Mouse (Mus musculus) stomach, postnatal 0 days (tissue): ENCODE results near the gene Kbtbd8.

Experiments
- CTCF ChIP-seq: IDR thresholded peaks from 2 replicates; pipeline ENCODE4 v1.5.1; 2016; ENCODE audit warnings: antibody characterized with exemption, low read depth, mild to moderate bottlenecking, moderate library complexity
- EP300 ChIP-seq: optimal IDR thresholded peaks from 2 replicates; pipeline ENCODE3; 2016; ENCODE audit warnings: antibody characterized with exemption

DNA sequence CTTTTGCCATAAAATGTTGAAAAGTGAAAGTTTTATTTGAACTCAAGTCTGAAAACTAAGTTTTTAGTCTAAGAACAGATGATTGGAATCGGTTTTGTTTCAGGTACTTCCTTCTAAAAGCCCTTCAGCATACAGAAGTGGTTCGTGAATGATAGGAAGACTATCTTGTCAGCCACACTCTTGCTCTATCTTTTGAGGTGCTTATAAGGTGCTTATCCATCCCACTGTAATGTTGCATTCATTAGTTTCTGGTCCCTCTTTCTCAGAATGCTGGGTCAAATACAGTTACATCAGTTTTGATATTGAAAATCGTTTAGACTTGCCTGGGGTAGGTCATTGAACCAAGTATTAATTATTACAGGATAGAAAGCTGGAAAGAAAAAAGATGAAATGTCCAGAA, 2.3 kb downstream of the Kbtbd8 start:
- TF ChIP-seq EP300 (no peak), CTCF (no peak)
